Mouse (Mus musculus): ENCODE measurements around the gene Hnrnpa2b1.
"Not testable (repeated sequence)": the region's sequence is repeated elsewhere in the genome, so short reads cannot be mapped to it uniquely, and the experiment has no call there.

Gene Hnrnpa2b1

GRCm38 (mm10) chr6:51469715-51470310 is at the start of gene Hnrnpa2b1:
TSS of gene Hnrnpa2b1 (minus strand) at chr6:51469894.
- peak; percentile 98 to 99 for DNase-seq (ENCODE audit: low read depth in 1 of 2, low spot score in 2 of 2)

- DNase-seq (ENCODE audit: low read depth in 1 of 2, low spot score in 2 of 2): no peak
Measured at GRCm38 (mm10) chr6:51514860-51515259, 45.2 kb upstream of the Hnrnpa2b1 start.

GRCm38 (mm10) chr6:51513745-51514144 is 44.1 kb upstream of the Hnrnpa2b1 start:
- DNase-seq (ENCODE audit: low read depth in 1 of 2, low spot score in 2 of 2): no peak

GRCm38 (mm10) chr6:51510946-51511345 is 41.3 kb upstream of the Hnrnpa2b1 start:
- no peak for DNase-seq (ENCODE audit: low read depth in 1 of 2, low spot score in 2 of 2)

GRCm38 (mm10) chr6:51510094-51510493 is 40.4 kb upstream of the Hnrnpa2b1 start:
- peak in 1 of 2 experiments; percentile 47 for DNase-seq (ENCODE audit: low read depth in 1 of 2, low spot score in 2 of 2)

- peak in 1 of 2 experiments; percentile 60 for DNase-seq (ENCODE audit: low read depth in 1 of 2, low spot score in 2 of 2)
Measured at GRCm38 (mm10) chr6:51508750-51509648, 39.3 kb upstream of the Hnrnpa2b1 start.

GRCm38 (mm10) chr6:51507556-51507955 is 37.9 kb upstream of the Hnrnpa2b1 start:
- DNase-seq (ENCODE audit: low read depth in 1 of 2, low spot score in 2 of 2): no peak

- no peak for DNase-seq (ENCODE audit: low read depth in 1 of 2, low spot score in 2 of 2)
Measured at GRCm38 (mm10) chr6:51505671-51506070, 36.0 kb upstream of the Hnrnpa2b1 start.

GRCm38 (mm10) chr6:51497321-51498111 is 27.8 kb upstream of the Hnrnpa2b1 start:
- DNase-seq (ENCODE audit: low read depth in 1 of 2, low spot score in 2 of 2): no peak

- DNase-seq (ENCODE audit: low read depth in 1 of 2, low spot score in 2 of 2): no peak
Measured at GRCm38 (mm10) chr6:51489787-51490186, 20.1 kb upstream of the Hnrnpa2b1 start.

- no peak for DNase-seq (ENCODE audit: low read depth in 1 of 2, low spot score in 2 of 2)
Measured at GRCm38 (mm10) chr6:51486731-51487130, 17.0 kb upstream of the Hnrnpa2b1 start.

- no peak for DNase-seq (ENCODE audit: low read depth in 1 of 2, low spot score in 2 of 2)
Measured at GRCm38 (mm10) chr6:51486076-51486710, 16.5 kb upstream of the Hnrnpa2b1 start.

GRCm38 (mm10) chr6:51485646-51486045 is 16.0 kb upstream of the Hnrnpa2b1 start:
- no peak for DNase-seq (ENCODE audit: low read depth in 1 of 2, low spot score in 2 of 2)

- DNase-seq (ENCODE audit: low read depth in 1 of 2, low spot score in 2 of 2): not testable (repeated sequence)
Measured at GRCm38 (mm10) chr6:51484556-51484955, 14.9 kb upstream of the Hnrnpa2b1 start.

GRCm38 (mm10) chr6:51483861-51484260 is 14.2 kb upstream of the Hnrnpa2b1 start:
- no peak for DNase-seq (ENCODE audit: low read depth in 1 of 2, low spot score in 2 of 2)

- no peak for DNase-seq (ENCODE audit: low read depth in 1 of 2, low spot score in 2 of 2)
Measured at GRCm38 (mm10) chr6:51481548-51481947, 11.9 kb upstream of the Hnrnpa2b1 start.

GRCm38 (mm10) chr6:51479136-51479731 is 9.5 kb upstream of the Hnrnpa2b1 start:
- no peak for DNase-seq (ENCODE audit: low read depth in 1 of 2, low spot score in 2 of 2)

GRCm38 (mm10) chr6:51472213-51472612 is 2.5 kb upstream of the Hnrnpa2b1 start:
- no peak for DNase-seq (ENCODE audit: low read depth in 1 of 2, low spot score in 2 of 2)

GRCm38 (mm10) chr6:51471782-51472181 is 2.1 kb upstream of the Hnrnpa2b1 start:
- DNase-seq (ENCODE audit: low read depth in 1 of 2, low spot score in 2 of 2): no peak

GRCm38 (mm10) chr6:51471179-51471505 is 1.4 kb upstream of the Hnrnpa2b1 start:
- DNase-seq (ENCODE audit: low read depth in 1 of 2, low spot score in 2 of 2): no peak
